Mouse (Mus musculus) naive thymus-derived CD4-positive, alpha-beta T cell, adult 5 months (primary cell): Measurements from ENCODE around the gene Cep97. TPM values are rescaled to one million over a fixed set of nuclear protein-coding genes. Genes with fewer than 3 reads are reported as not detected.

Source experiments
- polyA plus RNA-seq: library from polyadenylated mRNA; unstranded; fragments of 100-300 nt; shearing (Covaris generic); gene quantifications from one replicate; pipeline ENCODE4 v1.2.1, GENCODE M21; 2017

The Cep97 gene
- 65.1 TPM for polyA plus RNA-seq

GRCm38 (mm10) chr16:55934453-55935037 is at the start of gene Cep97:
Cep97 (minus strand) TSS chr16:55934855.

GRCm38 (mm10) chr16:55973431-55974255 is 39.0 kb upstream of the Cep97 start, which contains the start of gene Zbtb11:
Zbtb11 (plus strand) TSS chr16:55973883.

GRCm38 (mm10) chr16:55966212-55966871 is 31.7 kb upstream of the Cep97 start, which contains the start of gene Rpl24:
Rpl24 (plus strand) TSS chr16:55966275.

GRCm38 (mm10) chr16:55894893-55895650 is 39.6 kb downstream of the Cep97 start, which contains the start of gene Nxpe3:
Nxpe3 (minus strand) TSS chr16:55895285.

Other genes with a start within 250 kb of the Cep97 start
- 69.5 TPM for gene Nfkbiz, start 96.0 kb downstream of the Cep97 start, polyA plus RNA-seq
- gene Nxpe3, start 39.6 kb downstream of the Cep97 start, polyA plus RNA-seq: 12.1 TPM
- 671 TPM for gene Rpl24, start 31.4 kb upstream of the Cep97 start, polyA plus RNA-seq
- 101 TPM for gene Zbtb11, start 39.0 kb upstream of the Cep97 start, polyA plus RNA-seq
- 103 TPM for gene Pcnp, start 94.9 kb upstream of the Cep97 start, polyA plus RNA-seq
- 51.4 TPM for gene Trmt10c, start 103.0 kb upstream of the Cep97 start, polyA plus RNA-seq
- 42.9 TPM for gene Senp7, start 113.5 kb upstream of the Cep97 start, polyA plus RNA-seq